Mouse (Mus musculus): ENCODE measurements around the gene Gm47985. TPM values are rescaled to one million over a fixed set of nuclear protein-coding genes. Genes with fewer than 3 reads are reported as not detected.
"Not testable (repeated sequence)": the region's sequence is repeated elsewhere in the genome, so short reads cannot be mapped to it uniquely, and the experiment has no call there.

Gm47985 gene
- polyA plus RNA-seq, 1 experiment, result 0.20 TPM

GRCm38 (mm10) chr1:151177937-151178271, 4.4 kb upstream of the Gm47985 start:
- Histone ChIP-seq H3K4me1 (ENCODE audit: control insufficient read depth, insufficient read depth, insufficient read length) (no peaks in the 10 kb centered on the region), H3K4me3 (ENCODE audit: extremely low read depth, insufficient read depth, insufficient read length) (peak overlapping the region; percentile 11; the same call in 1 of the 2 replicates), H3K27me3 (ENCODE audit: control insufficient read depth, insufficient read depth, low read length) (no peaks in the 10 kb centered on the region), H3K27ac (ENCODE audit: insufficient read depth, low read length) (0 out of 2 replicates have a peak overlapping the region, but pooled peaks have one; percentile 1), H3K36me3 (ENCODE audit: control insufficient read depth, insufficient read depth, low read length) (no peaks in the 10 kb centered on the region)
- WGBS, result 29% methylated on average over 4 of the region's 4 CpGs
- TF ChIP-seq POLR2A (IDR thresholded peaks at IDR 0.05; ENCODE audit: low read depth, low read length), result no peak
- no peak for TF ChIP-seq CTCF (IDR thresholded peaks at IDR 0.05; ENCODE audit: extremely low read depth, insufficient read depth, insufficient read length, insufficient replicate concordance)
- no peak for DNase-seq (ENCODE audit: low read depth in 1 of 2, low spot score in 2 of 2)

- Histone ChIP-seq H3K36me3 (ENCODE audit: control insufficient read depth, insufficient read depth, low read length) (no peaks in the 10 kb centered on the region), H3K27ac (ENCODE audit: insufficient read depth, low read length) (no peak overlapping the region), H3K27me3 (ENCODE audit: control insufficient read depth, insufficient read depth, low read length) (no peaks in the 10 kb centered on the region), H3K4me3 (ENCODE audit: extremely low read depth, insufficient read depth, insufficient read length) (no peak overlapping the region), H3K4me1 (ENCODE audit: control insufficient read depth, insufficient read depth, insufficient read length) (no peaks in the 10 kb centered on the region)
- 95% methylated on average over 2 of the region's 2 CpGs for WGBS
- no peak for DNase-seq (ENCODE audit: low read depth in 1 of 2, low spot score in 2 of 2)
- TF ChIP-seq POLR2A (IDR thresholded peaks at IDR 0.05; ENCODE audit: low read depth, low read length), result no peak
- TF ChIP-seq CTCF (IDR thresholded peaks at IDR 0.05; ENCODE audit: extremely low read depth, insufficient read depth, insufficient read length, insufficient replicate concordance), result no peak
These were observed 3.7 kb upstream of the Gm47985 start for GRCm38 (mm10) chr1:151178505-151179083.

- no peaks in the 10 kb centered on the region for H3K4me1 ChIP-seq (ENCODE audit: control insufficient read depth, insufficient read depth, insufficient read length)
- H3K27ac ChIP-seq (ENCODE audit: insufficient read depth, low read length), result no peak overlapping the region
- WGBS, result 88% methylated on average over 2 of the region's 2 CpGs
- no peak for DNase-seq (ENCODE audit: low read depth in 1 of 2, low spot score in 2 of 2)
- H3K27me3 ChIP-seq (ENCODE audit: control insufficient read depth, insufficient read depth, low read length), result no peaks in the 10 kb centered on the region
- TF ChIP-seq POLR2A (IDR thresholded peaks at IDR 0.05; ENCODE audit: low read depth, low read length) (no peak), CTCF (IDR thresholded peaks at IDR 0.05; ENCODE audit: extremely low read depth, insufficient read depth, insufficient read length, insufficient replicate concordance) (no peak)
- H3K4me3 ChIP-seq (ENCODE audit: extremely low read depth, insufficient read depth, insufficient read length), result no peak overlapping the region
- H3K36me3 ChIP-seq (ENCODE audit: control insufficient read depth, insufficient read depth, low read length), result no peaks in the 10 kb centered on the region
These were observed 2.2 kb upstream of the Gm47985 start for GRCm38 (mm10) chr1:151180167-151180566.

GRCm38 (mm10) chr1:151186186-151186585, 3.8 kb downstream of the Gm47985 start:
- H3K27me3 ChIP-seq (ENCODE audit: control insufficient read depth, insufficient read depth, low read length); H3K4me1 ChIP-seq (ENCODE audit: control insufficient read depth, insufficient read depth, insufficient read length); H3K27ac ChIP-seq (ENCODE audit: insufficient read depth, low read length); H3K36me3 ChIP-seq (ENCODE audit: control insufficient read depth, insufficient read depth, low read length); DNase-seq (ENCODE audit: low read depth in 1 of 2, low spot score in 2 of 2); H3K4me3 ChIP-seq (ENCODE audit: extremely low read depth, insufficient read depth, insufficient read length): not testable (repeated sequence)
- 94% methylated on average over 3 of the region's 3 CpGs for WGBS

- H3K36me3 ChIP-seq (ENCODE audit: control insufficient read depth, insufficient read depth, low read length); H3K27me3 ChIP-seq (ENCODE audit: control insufficient read depth, insufficient read depth, low read length); H3K27ac ChIP-seq (ENCODE audit: insufficient read depth, low read length); DNase-seq (ENCODE audit: low read depth in 1 of 2, low spot score in 2 of 2); H3K4me3 ChIP-seq (ENCODE audit: extremely low read depth, insufficient read depth, insufficient read length); H3K4me1 ChIP-seq (ENCODE audit: control insufficient read depth, insufficient read depth, insufficient read length): not testable (repeated sequence)
- 87% methylated on average over 4 of the region's 4 CpGs for WGBS
These were observed 4.6 kb downstream of the Gm47985 start for GRCm38 (mm10) chr1:151186879-151187424.

GRCm38 (mm10) chr1:151188469-151188868, 6.1 kb downstream of the Gm47985 start:
- no peak overlapping the region for H3K4me3 ChIP-seq (ENCODE audit: extremely low read depth, insufficient read depth, insufficient read length)
- no peak for DNase-seq (ENCODE audit: low read depth in 1 of 2, low spot score in 2 of 2)
- H3K27me3 ChIP-seq (ENCODE audit: control insufficient read depth, insufficient read depth, low read length), result no peaks in the 10 kb centered on the region
- 72% methylated on average over 4 of the region's 4 CpGs for WGBS
- TF ChIP-seq CTCF (IDR thresholded peaks at IDR 0.05; ENCODE audit: extremely low read depth, insufficient read depth, insufficient read length, insufficient replicate concordance) (no peak), POLR2A (IDR thresholded peaks at IDR 0.05; ENCODE audit: low read depth, low read length) (no peak)
- H3K27ac ChIP-seq (ENCODE audit: insufficient read depth, low read length), result no peak overlapping the region
- no peaks in the 10 kb centered on the region for H3K4me1 ChIP-seq (ENCODE audit: control insufficient read depth, insufficient read depth, insufficient read length)
- H3K36me3 ChIP-seq (ENCODE audit: control insufficient read depth, insufficient read depth, low read length), result no peaks in the 10 kb centered on the region

GRCm38 (mm10) chr1:151192075-151192474, 9.7 kb downstream of the Gm47985 start, which contains the start of gene Gm8947:
Gm8947 (plus strand) TSS chr1:151192376.
- WGBS, result 91% methylated on average over 2 of the region's 7 CpGs

GRCm38 (mm10) chr1:151192739-151193138, 10.4 kb downstream of the Gm47985 start:
- H3K36me3 ChIP-seq (ENCODE audit: control insufficient read depth, insufficient read depth, low read length); H3K27me3 ChIP-seq (ENCODE audit: control insufficient read depth, insufficient read depth, low read length); H3K4me1 ChIP-seq (ENCODE audit: control insufficient read depth, insufficient read depth, insufficient read length); DNase-seq (ENCODE audit: low read depth in 1 of 2, low spot score in 2 of 2); H3K27ac ChIP-seq (ENCODE audit: insufficient read depth, low read length); H3K4me3 ChIP-seq (ENCODE audit: extremely low read depth, insufficient read depth, insufficient read length): not testable (repeated sequence)
- WGBS, result 92% methylated on average over 15 of the region's 15 CpGs

More at GRCm38 (mm10) chr1:151192075-151192474, 9.7 kb downstream of the Gm47985 start, which contains the start of gene Gm8947:
- H3K4me1 ChIP-seq (ENCODE audit: control insufficient read depth, insufficient read depth, insufficient read length); H3K27ac ChIP-seq (ENCODE audit: insufficient read depth, low read length); H3K27me3 ChIP-seq (ENCODE audit: control insufficient read depth, insufficient read depth, low read length); H3K36me3 ChIP-seq (ENCODE audit: control insufficient read depth, insufficient read depth, low read length); DNase-seq (ENCODE audit: low read depth in 1 of 2, low spot score in 2 of 2); H3K4me3 ChIP-seq (ENCODE audit: extremely low read depth, insufficient read depth, insufficient read length): not testable (repeated sequence)

- 85% methylated on average over 4 of the region's 4 CpGs for WGBS
- not testable (repeated sequence) for DNase-seq (ENCODE audit: low read depth in 1 of 2, low spot score in 2 of 2)
These were observed 13.6 kb downstream of the Gm47985 start for GRCm38 (mm10) chr1:151195986-151196385.

GRCm38 (mm10) chr1:151196690-151197089, 14.4 kb downstream of the Gm47985 start:
- not testable (repeated sequence) for H3K4me3 ChIP-seq (ENCODE audit: extremely low read depth, insufficient read depth, insufficient read length); H3K27me3 ChIP-seq (ENCODE audit: control insufficient read depth, insufficient read depth, low read length); H3K4me1 ChIP-seq (ENCODE audit: control insufficient read depth, insufficient read depth, insufficient read length); H3K27ac ChIP-seq (ENCODE audit: insufficient read depth, low read length); H3K36me3 ChIP-seq (ENCODE audit: control insufficient read depth, insufficient read depth, low read length); DNase-seq (ENCODE audit: low read depth in 1 of 2, low spot score in 2 of 2)
- 90% methylated on average over 3 of the region's 3 CpGs for WGBS

More at GRCm38 (mm10) chr1:151195986-151196385, 13.6 kb downstream of the Gm47985 start:
- H3K27me3 ChIP-seq (ENCODE audit: control insufficient read depth, insufficient read depth, low read length); H3K36me3 ChIP-seq (ENCODE audit: control insufficient read depth, insufficient read depth, low read length); H3K27ac ChIP-seq (ENCODE audit: insufficient read depth, low read length); H3K4me1 ChIP-seq (ENCODE audit: control insufficient read depth, insufficient read depth, insufficient read length); H3K4me3 ChIP-seq (ENCODE audit: extremely low read depth, insufficient read depth, insufficient read length): not testable (repeated sequence)

Data from spleen, adult 2 months (tissue).